Mouse (Mus musculus) liver, embryonic 14.5 days (tissue): ENCODE data around the gene Mdga2.

Experiments
- CTCF ChIP-seq: IDR thresholded peaks from 2 replicates; pipeline ENCODE4 v1.5.1; 2016; ENCODE audit warnings: antibody characterized with exemption, low read depth, control low read depth
- EP300 ChIP-seq: IDR thresholded peaks from 2 replicates; pipeline ENCODE4 v1.6.1; 2016; ENCODE audit warnings: antibody characterized with exemption, low read depth

- TF ChIP-seq CTCF = no peak
- TF ChIP-seq EP300 = no peak
These were observed 487.8 kb downstream of the Mdga2 start for GRCm38 (mm10) chr12:66734536-66734935.
